Mouse (Mus musculus) CH12.LX (cell line): ENCODE data around the gene Epb41l1. TPM values are rescaled to one million over a fixed set of nuclear protein-coding genes. Genes with fewer than 3 reads are reported as not detected.

Experiments
- DNase-seq: peaks from one replicate; pipeline ENCODE4 v3.0.0-alpha.2; 2013; ENCODE audit errors: extremely low read depth
- H3K27ac ChIP-seq: 2 replicates; pipeline ENCODE4 v1.5.1; 2012; ENCODE audit warnings: low read depth, mild to moderate bottlenecking, control low read depth, moderate library complexity; ENCODE audit not compliant: insufficient read depth
- H3K27me3 ChIP-seq: replicated peaks from 2 replicates; pipeline ENCODE3; 2012; ENCODE audit warnings: inconsistent platforms
- H3K36me3 ChIP-seq, 2 experiments: replicated peaks in 1 of 2; 2 replicates each; pipeline versions ENCODE3 to v1.6.1; 2012; ENCODE audit warnings: inconsistent platforms in 1 of 2, low read length in 1 of 2, mild to moderate bottlenecking in 1 of 2, mixed read lengths in 1 of 2, moderate library complexity in 1 of 2; ENCODE audit not compliant: control insufficient read depth in 1 of 2, insufficient read depth in 1 of 2
- H3K4me1 ChIP-seq, 2 experiments: 2 replicates each; pipeline ENCODE4 v1.6.1; 2012; ENCODE audit warnings: inconsistent platforms in 1 of 2, moderate library complexity in 1 of 2; ENCODE audit not compliant: insufficient read depth in 2 of 2, control insufficient read depth in 1 of 2
- H3K4me2 ChIP-seq: 2 replicates; pipeline ENCODE4 v1.6.1; 2012; ENCODE audit warnings: low read depth, mild to moderate bottlenecking, control low read depth; ENCODE audit not compliant: poor library complexity, insufficient read depth, severe bottlenecking
- H3K4me3 ChIP-seq, 3 experiments: fragments of 150-350 bp in 1 of 3; sonication (generic) in 1 of 3; replicated peaks in 1 of 3; 2 replicates each; pipeline versions ENCODE3 to v1.5.1; 2011 to 2012; ENCODE audit warnings: low read depth in 2 of 3, low read length in 2 of 3, mild to moderate bottlenecking in 2 of 3, moderate library complexity in 2 of 3, control low read depth in 1 of 3, improper control_type of control experiment in 1 of 3, inconsistent platforms in 1 of 3, mixed read lengths in 1 of 3; ENCODE audit not compliant: poor library complexity in 1 of 3
- H3K79me2 ChIP-seq: replicated peaks from 2 replicates; pipeline ENCODE4 v1.6.1; 2012; ENCODE audit warnings: mild to moderate bottlenecking, moderate library complexity; ENCODE audit not compliant: control insufficient read depth, poor library complexity, insufficient read depth, severe bottlenecking; ENCODE audit errors: extremely low read depth
- H3K9ac ChIP-seq: 2 replicates; pipeline ENCODE4 v1.6.1; 2012; ENCODE audit warnings: low read depth, mild to moderate bottlenecking, control low read depth, moderate library complexity; ENCODE audit not compliant: insufficient read depth
- H3K9me3 ChIP-seq: replicated peaks from 2 replicates; pipeline ENCODE3; 2012; ENCODE audit warnings: low read length, inconsistent platforms, mixed read lengths
- CHD1 ChIP-seq: IDR thresholded peaks from 2 replicates; pipeline ENCODE4 v1.6.1; 2012; ENCODE audit warnings: low read depth, low read length, improper control_type of control experiment, inconsistent platforms
- CHD2 ChIP-seq: IDR thresholded peaks from 2 replicates; pipeline ENCODE4 v1.6.1; 2011; ENCODE audit warnings: low read length, improper control_type of control experiment
- ELF1 ChIP-seq: IDR thresholded peaks from 2 replicates; pipeline ENCODE4 v1.6.1; 2014; ENCODE audit warnings: low read depth, mild to moderate bottlenecking, inconsistent platforms, low read length, improper control_type of control experiment
- EP300 ChIP-seq: IDR thresholded peaks from 2 replicates; pipeline ENCODE4 v1.6.1; 2011; ENCODE audit warnings: low read length, improper control_type of control experiment
- ETS1 ChIP-seq: conservative IDR thresholded peaks from 2 replicates; pipeline ENCODE4 v1.6.1; 2012; ENCODE audit warnings: low read depth, mild to moderate bottlenecking, inconsistent platforms, low read length, improper control_type of control experiment, moderate library complexity
- HCFC1 ChIP-seq: IDR thresholded peaks from 2 replicates; pipeline ENCODE4 v1.6.1; 2012; ENCODE audit warnings: low read depth, mild to moderate bottlenecking, inconsistent platforms, low read length, improper control_type of control experiment
- KAT2A ChIP-seq: IDR thresholded peaks from 2 replicates; pipeline ENCODE4 v1.6.1; 2012; ENCODE audit warnings: low read length, improper control_type of control experiment, inconsistent platforms; ENCODE audit not compliant: insufficient replicate concordance
- MAFK ChIP-seq: IDR thresholded peaks from 2 replicates; pipeline ENCODE4 v1.6.1; 2011; ENCODE audit warnings: low read length, improper control_type of control experiment; ENCODE audit not compliant: insufficient replicate concordance
- MAZ ChIP-seq: IDR thresholded peaks from 2 replicates; pipeline ENCODE4 v1.6.1; 2012; ENCODE audit warnings: low read depth, mild to moderate bottlenecking, inconsistent platforms, low read length, improper control_type of control experiment, moderate library complexity
- MXI1 ChIP-seq: IDR thresholded peaks from 2 replicates; pipeline ENCODE4 v1.6.1; 2011; ENCODE audit warnings: mild to moderate bottlenecking, low read depth, low read length, improper control_type of control experiment
- POLR2A ChIP-seq: IDR thresholded peaks from 2 replicates; pipeline ENCODE4 v1.6.1; 2011; ENCODE audit warnings: low read depth, mild to moderate bottlenecking, improper control_type of control experiment, low read length
- POLR2AphosphoS2 ChIP-seq: IDR thresholded peaks from 2 replicates; pipeline ENCODE4 v1.6.1; 2011; ENCODE audit warnings: low read depth, low read length, improper control_type of control experiment
- RCOR1 ChIP-seq: conservative IDR thresholded peaks from 2 replicates; pipeline ENCODE4 v1.6.1; 2012; ENCODE audit warnings: low read depth, mild to moderate bottlenecking, inconsistent platforms, low read length, improper control_type of control experiment
- SIN3A ChIP-seq: IDR thresholded peaks from 2 replicates; pipeline ENCODE4 v1.6.1; 2012; ENCODE audit warnings: low read length, improper control_type of control experiment, inconsistent platforms
- TBP ChIP-seq: conservative IDR thresholded peaks from 2 replicates; pipeline ENCODE4 v1.6.1; 2011; ENCODE audit warnings: low read depth, low read length, improper control_type of control experiment
- TCF12 ChIP-seq: IDR thresholded peaks from 2 replicates; pipeline ENCODE4 v1.6.1; 2014; ENCODE audit warnings: low read depth, mild to moderate bottlenecking, inconsistent platforms, low read length, improper control_type of control experiment
- UBTF ChIP-seq: IDR thresholded peaks from 2 replicates; pipeline ENCODE4 v1.6.1; 2012; ENCODE audit warnings: low read depth, mild to moderate bottlenecking, inconsistent platforms, low read length, improper control_type of control experiment, moderate library complexity
- USF2 ChIP-seq: conservative IDR thresholded peaks from 2 replicates; pipeline ENCODE4 v1.6.1; 2011; ENCODE audit warnings: low read depth, low read length, improper control_type of control experiment
- ZC3H11A ChIP-seq: IDR thresholded peaks from 2 replicates; pipeline ENCODE4 v1.6.1; 2012; ENCODE audit warnings: low read depth, mild to moderate bottlenecking, inconsistent platforms, low read length, improper control_type of control experiment
- dilution Hi-C: fragments of 300-500 bp; cut with MboI; formaldehyde crosslinking; loops from 2 replicates; pipeline ENCODE4 v1.14.3; 2020; ENCODE audit warnings: low sequenced_read_pairs; ENCODE audit not compliant: extremely low pct_unique_long_range_greater_than_20kb, extremely low pct_ligation_motif_present
- in situ Hi-C: fragments of 300-500 bp; cut with MboI; formaldehyde crosslinking; loops from 3 replicates; pipeline ENCODE4 v1.14.3; 2019; ENCODE audit warnings: low sequenced_read_pairs, low pct_ligation_motif_present, low pct_unique_long_range_greater_than_20kb, mixed read lengths
- polyA plus RNA-seq: library from polyadenylated mRNA; unstranded; fragments of >175 nt; gene quantifications from 2 replicates; pipeline ENCODE4 v1.2.1, GENCODE M21; 2012; ENCODE audit warnings: low read depth; ENCODE audit not compliant: insufficient read length
- total RNA-seq, 2 experiments: library from RNA; depleted of rRNA; stranded (reverse); fragments of 300-350 nt in 1 of 2; fragments of >200 nt in 1 of 2; gene quantifications; 2 replicates each; pipeline ENCODE4 v1.2.3; 2012 to 2014

Gene Epb41l1
- total and polyA plus RNA-seq, 3 experiments: 0.21 TPM; not detected in 2

DNA sequence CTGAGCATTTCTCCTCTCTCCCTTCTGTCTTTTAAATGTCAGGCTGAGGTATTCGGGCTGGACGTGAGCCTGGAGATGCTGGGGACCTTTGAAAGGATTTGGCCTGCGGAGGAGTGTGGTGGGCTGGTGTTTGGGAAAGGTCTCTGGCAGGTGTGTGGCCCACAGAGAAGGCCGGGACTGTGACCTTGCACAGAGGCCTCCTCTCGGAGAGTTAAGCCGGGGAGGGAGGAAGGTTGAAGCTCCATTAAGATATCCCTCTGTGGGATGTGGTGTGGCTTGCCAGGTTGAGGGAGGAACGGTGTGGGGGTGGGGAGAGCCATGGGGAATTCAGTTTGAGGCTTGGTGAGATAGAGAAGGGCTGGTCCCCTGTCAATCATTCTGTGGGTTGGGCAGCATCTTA is 59.1 kb downstream of the Epb41l1 start:
- Histone ChIP-seq H3K79me2 (no peaks in the 10 kb centered on the region), H3K36me3 (no peaks in the 10 kb centered on the region), H3K9ac (no peak overlapping the region), H3K9me3 (peaks cover 3% of the 10 kb centered on the region), H3K4me2 (no peak overlapping the region), H3K27ac (no peak overlapping the region), H3K4me1 (no peaks in the 10 kb centered on the region), H3K27me3 (peaks cover 83% of the 10 kb centered on the region), H3K4me3 (no peak overlapping the region)
- in situ Hi-C loops: no loop called here
- no peak for DNase-seq
- TF ChIP-seq MAFK (no peak), ETS1 (no peak), TCF12 (no peak), MAZ (no peak)
- dilution Hi-C loops: no loop called here

DNA sequence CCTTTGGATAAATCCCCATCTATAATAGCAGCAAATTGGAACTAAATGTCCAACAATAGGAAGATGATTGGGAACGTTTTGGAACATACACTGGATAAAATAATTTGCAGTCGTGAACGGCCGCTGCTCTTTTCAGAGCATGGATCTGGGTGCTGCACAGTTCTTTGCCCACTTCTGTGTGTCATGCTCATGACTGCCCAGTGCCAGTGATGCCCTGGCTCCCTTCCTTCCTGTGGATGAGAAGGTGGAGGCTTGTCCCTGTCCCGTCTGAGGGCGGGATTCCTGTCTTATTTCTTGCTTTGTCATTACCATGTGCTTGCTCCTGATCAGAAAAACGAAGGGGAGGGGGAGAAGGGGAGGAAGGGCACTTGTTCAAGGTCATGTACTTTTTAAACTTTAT is 59.6 kb downstream of the Epb41l1 start:
- Histone ChIP-seq H3K79me2 (no peaks in the 10 kb centered on the region), H3K9ac (no peak overlapping the region), H3K27me3 (peaks cover 82% of the 10 kb centered on the region), H3K4me1 (no peaks in the 10 kb centered on the region), H3K4me2 (no peak overlapping the region), H3K4me3 (no peak overlapping the region), H3K36me3 (no peaks in the 10 kb centered on the region), H3K9me3 (peaks cover 3% of the 10 kb centered on the region), H3K27ac (no peak overlapping the region)
- dilution Hi-C loops (no loop called here), in situ Hi-C loops (no loop called here)
- no peak for TF ChIP-seq ELF1
- no peak for TF ChIP-seq USF2
- no peak for TF ChIP-seq EP300
- no peak for TF ChIP-seq POLR2A
- TF ChIP-seq POLR2AphosphoS2: no peak
- TF ChIP-seq ZC3H11A: no peak
- TF ChIP-seq HCFC1: no peak
- no peak for TF ChIP-seq SIN3A
- TF ChIP-seq KAT2A: no peak
- no peak for TF ChIP-seq ETS1
- TF ChIP-seq RCOR1: no peak
- no peak for TF ChIP-seq UBTF
- no peak for TF ChIP-seq MXI1
- no peak for TF ChIP-seq TBP
- TF ChIP-seq CHD2: no peak
- no peak for TF ChIP-seq CHD1
- DNase-seq: no peak
